Mouse (Mus musculus) E14TG2a.4 (cell line): ENCODE results near the gene Zfp950.
A peak's percentile ranks its signal among the peaks of the same experiment; 100 is the strongest.

Source experiments
- CTCF ChIP-seq: conservative IDR thresholded peaks from 2 replicates; pipeline ENCODE4 v1.5.1; 2014; ENCODE audit warnings: low read length
- NANOG ChIP-seq: IDR thresholded peaks from 2 replicates; pipeline ENCODE4 v1.6.1; 2014; ENCODE audit warnings: borderline replicate concordance, low read length, mixed read lengths
- POU5F1 ChIP-seq: IDR thresholded peaks from 2 replicates; pipeline ENCODE4 v1.6.1; 2014; ENCODE audit warnings: low read length, borderline replicate concordance

DNA sequence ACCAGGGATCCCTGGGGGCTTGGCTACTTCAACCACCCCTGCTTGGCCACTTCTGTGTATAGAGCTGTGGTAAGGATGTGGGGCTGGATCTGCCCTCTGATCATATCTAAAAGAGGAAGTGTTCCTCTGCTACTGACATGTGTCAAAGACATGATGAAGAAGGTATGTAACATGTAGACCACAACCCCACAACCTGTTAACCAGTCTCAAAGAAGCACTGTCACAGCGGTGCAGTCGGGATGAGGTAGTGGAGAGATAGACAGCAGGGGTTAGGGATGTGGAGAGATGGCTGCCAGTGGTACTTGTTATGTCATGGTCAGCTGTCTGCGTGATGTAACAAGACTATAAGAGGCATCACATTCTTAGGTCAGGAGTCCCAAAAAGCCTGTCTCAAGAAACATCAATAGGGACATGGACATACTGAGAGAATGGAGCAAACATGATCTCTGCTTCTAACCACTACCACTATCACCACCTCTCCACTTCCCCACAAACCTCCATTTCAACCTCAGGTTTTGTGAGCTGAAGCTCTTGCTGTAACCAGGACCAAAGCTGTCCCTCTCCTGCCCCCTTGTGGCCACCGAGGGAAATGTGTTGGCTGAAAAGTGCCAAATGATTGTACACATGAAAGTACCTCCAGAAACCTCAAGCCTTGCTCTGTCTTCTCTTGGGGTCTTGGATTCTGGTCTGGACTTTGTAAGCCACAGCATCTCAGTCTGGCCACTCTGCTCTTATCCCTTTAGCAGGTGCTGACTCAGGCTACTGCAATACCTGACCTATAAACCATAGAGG lies 56.3 kb downstream of the Zfp950 start:
- TF ChIP-seq CTCF = peak; percentile 86
- no peak for TF ChIP-seq POU5F1
- TF ChIP-seq NANOG = no peak
